Mouse (Mus musculus) CH12.LX (cell line): ENCODE measurements around the gene Gm17364. TPM values are rescaled to one million over a fixed set of nuclear protein-coding genes. Genes with fewer than 3 reads are reported as not detected.

Source experiments
- DNase-seq: peaks from one replicate; pipeline ENCODE4 v3.0.0-alpha.2; 2013; ENCODE audit errors: extremely low read depth
- H3K27ac ChIP-seq: 2 replicates; pipeline ENCODE4 v1.5.1; 2012; ENCODE audit warnings: low read depth, mild to moderate bottlenecking, control low read depth, moderate library complexity; ENCODE audit not compliant: insufficient read depth
- H3K27me3 ChIP-seq: replicated peaks from 2 replicates; pipeline ENCODE3; 2012; ENCODE audit warnings: inconsistent platforms
- H3K36me3 ChIP-seq, 2 experiments: replicated peaks in 1 of 2; 2 replicates each; pipeline versions ENCODE3 to v1.6.1; 2012; ENCODE audit warnings: inconsistent platforms in 1 of 2, low read length in 1 of 2, mild to moderate bottlenecking in 1 of 2, mixed read lengths in 1 of 2, moderate library complexity in 1 of 2; ENCODE audit not compliant: control insufficient read depth in 1 of 2, insufficient read depth in 1 of 2
- H3K4me1 ChIP-seq, 2 experiments: 2 replicates each; pipeline ENCODE4 v1.6.1; 2012; ENCODE audit warnings: inconsistent platforms in 1 of 2, moderate library complexity in 1 of 2; ENCODE audit not compliant: insufficient read depth in 2 of 2, control insufficient read depth in 1 of 2
- H3K4me2 ChIP-seq: 2 replicates; pipeline ENCODE4 v1.6.1; 2012; ENCODE audit warnings: low read depth, mild to moderate bottlenecking, control low read depth; ENCODE audit not compliant: poor library complexity, insufficient read depth, severe bottlenecking
- H3K4me3 ChIP-seq, 3 experiments: fragments of 150-350 bp in 1 of 3; sonication (generic) in 1 of 3; replicated peaks in 1 of 3; 2 replicates each; pipeline versions ENCODE3 to v1.5.1; 2011 to 2012; ENCODE audit warnings: low read depth in 2 of 3, low read length in 2 of 3, mild to moderate bottlenecking in 2 of 3, moderate library complexity in 2 of 3, control low read depth in 1 of 3, improper control_type of control experiment in 1 of 3, inconsistent platforms in 1 of 3, mixed read lengths in 1 of 3; ENCODE audit not compliant: poor library complexity in 1 of 3
- H3K79me2 ChIP-seq: replicated peaks from 2 replicates; pipeline ENCODE4 v1.6.1; 2012; ENCODE audit warnings: mild to moderate bottlenecking, moderate library complexity; ENCODE audit not compliant: control insufficient read depth, poor library complexity, insufficient read depth, severe bottlenecking; ENCODE audit errors: extremely low read depth
- H3K9ac ChIP-seq: 2 replicates; pipeline ENCODE4 v1.6.1; 2012; ENCODE audit warnings: low read depth, mild to moderate bottlenecking, control low read depth, moderate library complexity; ENCODE audit not compliant: insufficient read depth
- H3K9me3 ChIP-seq: replicated peaks from 2 replicates; pipeline ENCODE3; 2012; ENCODE audit warnings: low read length, inconsistent platforms, mixed read lengths
- BHLHE40 ChIP-seq: IDR thresholded peaks from 2 replicates; pipeline ENCODE4 v1.6.1; 2011; ENCODE audit warnings: mild to moderate bottlenecking, low read depth, low read length, improper control_type of control experiment
- CTCF ChIP-seq, 2 experiments: IDR thresholded peaks in 1 of 2; conservative IDR thresholded peaks in 1 of 2; 2 replicates each; pipeline ENCODE4 v1.5.1; 2011 to 2012; ENCODE audit warnings: low read depth in 2 of 2, low read length in 2 of 2, improper control_type of control experiment in 1 of 2, inconsistent platforms in 1 of 2, mild to moderate bottlenecking in 1 of 2, moderate library complexity in 1 of 2
- ELF1 ChIP-seq: IDR thresholded peaks from 2 replicates; pipeline ENCODE4 v1.6.1; 2014; ENCODE audit warnings: low read depth, mild to moderate bottlenecking, inconsistent platforms, low read length, improper control_type of control experiment
- EP300 ChIP-seq: IDR thresholded peaks from 2 replicates; pipeline ENCODE4 v1.6.1; 2011; ENCODE audit warnings: low read length, improper control_type of control experiment
- ETS1 ChIP-seq: conservative IDR thresholded peaks from 2 replicates; pipeline ENCODE4 v1.6.1; 2012; ENCODE audit warnings: low read depth, mild to moderate bottlenecking, inconsistent platforms, low read length, improper control_type of control experiment, moderate library complexity
- HCFC1 ChIP-seq: IDR thresholded peaks from 2 replicates; pipeline ENCODE4 v1.6.1; 2012; ENCODE audit warnings: low read depth, mild to moderate bottlenecking, inconsistent platforms, low read length, improper control_type of control experiment
- IRF4 ChIP-seq: IDR thresholded peaks from 2 replicates; pipeline ENCODE4 v1.6.1; 2014; ENCODE audit warnings: low read depth, mild to moderate bottlenecking, inconsistent platforms, low read length, improper control_type of control experiment
- KAT2A ChIP-seq: IDR thresholded peaks from 2 replicates; pipeline ENCODE4 v1.6.1; 2012; ENCODE audit warnings: low read length, improper control_type of control experiment, inconsistent platforms; ENCODE audit not compliant: insufficient replicate concordance
- NRF1 ChIP-seq: IDR thresholded peaks from 2 replicates; pipeline ENCODE4 v1.6.1; 2014; ENCODE audit warnings: low read depth, mild to moderate bottlenecking, inconsistent platforms, low read length, improper control_type of control experiment, moderate library complexity
- POLR2AphosphoS2 ChIP-seq: IDR thresholded peaks from 2 replicates; pipeline ENCODE4 v1.6.1; 2011; ENCODE audit warnings: low read depth, low read length, improper control_type of control experiment
- RCOR1 ChIP-seq: conservative IDR thresholded peaks from 2 replicates; pipeline ENCODE4 v1.6.1; 2012; ENCODE audit warnings: low read depth, mild to moderate bottlenecking, inconsistent platforms, low read length, improper control_type of control experiment
- SMC3 ChIP-seq: IDR thresholded peaks from 2 replicates; pipeline ENCODE4 v1.6.1; 2011; ENCODE audit warnings: low read depth, low read length, improper control_type of control experiment
- TBP ChIP-seq: conservative IDR thresholded peaks from 2 replicates; pipeline ENCODE4 v1.6.1; 2011; ENCODE audit warnings: low read depth, low read length, improper control_type of control experiment
- TCF12 ChIP-seq: IDR thresholded peaks from 2 replicates; pipeline ENCODE4 v1.6.1; 2014; ENCODE audit warnings: low read depth, mild to moderate bottlenecking, inconsistent platforms, low read length, improper control_type of control experiment
- UBTF ChIP-seq: IDR thresholded peaks from 2 replicates; pipeline ENCODE4 v1.6.1; 2012; ENCODE audit warnings: low read depth, mild to moderate bottlenecking, inconsistent platforms, low read length, improper control_type of control experiment, moderate library complexity
- USF1 ChIP-seq: IDR thresholded peaks from 2 replicates; pipeline ENCODE4 v1.6.1; 2014; ENCODE audit warnings: low read depth, mild to moderate bottlenecking, inconsistent platforms, low read length, improper control_type of control experiment
- dilution Hi-C: fragments of 300-500 bp; cut with MboI; formaldehyde crosslinking; loops from 2 replicates; pipeline ENCODE4 v1.14.3; 2020; ENCODE audit warnings: low sequenced_read_pairs; ENCODE audit not compliant: extremely low pct_unique_long_range_greater_than_20kb, extremely low pct_ligation_motif_present
- in situ Hi-C: fragments of 300-500 bp; cut with MboI; formaldehyde crosslinking; loops from 3 replicates; pipeline ENCODE4 v1.14.3; 2019; ENCODE audit warnings: low sequenced_read_pairs, low pct_ligation_motif_present, low pct_unique_long_range_greater_than_20kb, mixed read lengths
- polyA plus RNA-seq: library from polyadenylated mRNA; unstranded; fragments of >175 nt; gene quantifications from 2 replicates; pipeline ENCODE4 v1.2.1, GENCODE M21; 2012; ENCODE audit warnings: low read depth; ENCODE audit not compliant: insufficient read length
- total RNA-seq, 2 experiments: library from RNA; depleted of rRNA; stranded (reverse); fragments of 300-350 nt in 1 of 2; fragments of >200 nt in 1 of 2; gene quantifications; 2 replicates each; pipeline ENCODE4 v1.2.3; 2012 to 2014

The Gm17364 gene
- total and polyA plus RNA-seq, 3 experiments, result 17.3 TPM; not detected in 2

DNA sequence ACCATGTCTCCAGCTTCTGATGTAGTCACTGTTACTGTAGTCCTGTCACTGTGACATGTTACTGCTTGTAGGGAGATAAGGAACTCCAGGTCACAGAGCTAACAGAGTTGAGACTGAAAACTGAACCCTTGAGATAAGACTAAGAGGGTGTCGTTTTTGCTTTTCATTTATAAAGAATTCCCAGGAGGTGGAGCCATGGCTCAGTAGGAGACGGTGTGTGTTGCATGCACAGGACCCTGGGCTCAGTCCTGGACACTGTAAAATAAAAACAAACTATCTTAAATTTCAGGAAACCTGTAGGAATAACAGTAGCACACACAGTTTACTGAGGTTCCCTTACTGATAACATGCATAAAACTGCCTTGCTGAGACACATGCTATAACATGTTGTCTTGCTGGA, 24.8 kb upstream of the Gm17364 start:
- H3K79me2 ChIP-seq, result no peaks in the 10 kb centered on the region
- H3K27me3 ChIP-seq, result no peaks in the 10 kb centered on the region
- peaks cover 2 to 7% of the 10 kb centered on the region in 2 experiments; a peak in 3 of 4 replicates for H3K4me1 ChIP-seq
- dilution Hi-C loops, result no loop called here
- H3K4me3 ChIP-seq, result no peak overlapping the region
- H3K27ac ChIP-seq, result no peak overlapping the region
- no peaks in the 10 kb centered on the region for H3K36me3 ChIP-seq
- H3K4me2 ChIP-seq, result no peak overlapping the region
- in situ Hi-C loops, result no loop called here
- H3K9ac ChIP-seq, result no peak overlapping the region
- TF ChIP-seq KAT2A, result no peak
- TF ChIP-seq TCF12, result no peak
- no peak for TF ChIP-seq CTCF (conservative IDR thresholded peaks at IDR 0.05 in 1 of 2, IDR thresholded peaks at IDR 0.05 in 1 of 2; ENCODE audit: low read depth in 2 of 2, low read length in 2 of 2)
- no peak for TF ChIP-seq NRF1
- no peak for TF ChIP-seq SMC3
- TF ChIP-seq POLR2AphosphoS2, result no peak
- TF ChIP-seq RCOR1, result no peak
- TF ChIP-seq USF1, result no peak
- no peak for TF ChIP-seq UBTF
- no peaks in the 10 kb centered on the region for H3K9me3 ChIP-seq
- no peak for DNase-seq

DNA sequence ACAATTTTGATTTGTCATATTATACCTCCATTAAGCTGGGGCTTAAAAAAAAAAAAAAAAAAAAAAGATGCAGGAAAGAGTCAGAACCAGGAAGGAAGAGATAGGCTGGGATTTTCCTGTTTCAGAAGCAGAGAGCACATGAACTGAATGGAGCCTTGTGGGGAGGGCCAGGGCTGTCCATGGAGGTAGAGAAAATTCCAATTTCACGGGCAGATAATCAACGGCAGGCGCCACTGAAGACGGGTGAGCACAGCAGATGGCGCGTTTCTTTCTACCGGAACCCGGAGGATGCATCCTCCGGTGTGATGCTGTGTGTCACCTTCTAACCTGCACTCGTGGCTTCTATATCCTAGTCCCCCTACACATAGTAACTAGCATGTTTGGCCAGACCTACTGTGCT, 22.6 kb upstream of the Gm17364 start:
- no peaks in the 10 kb centered on the region for H3K27me3 ChIP-seq
- no peak overlapping the region for H3K4me2 ChIP-seq
- in situ Hi-C loops (no loop called here), dilution Hi-C loops (no loop called here)
- no peaks in the 10 kb centered on the region for H3K36me3 ChIP-seq
- peaks cover under 1% of the 10 kb centered on the region for H3K9me3 ChIP-seq
- H3K9ac ChIP-seq, result no peak overlapping the region
- no peak overlapping the region for H3K4me3 ChIP-seq
- no peaks in the 10 kb centered on the region for H3K79me2 ChIP-seq
- H3K4me1 ChIP-seq, result peaks cover 2 to 7% of the 10 kb centered on the region in 2 experiments; a peak in 3 of 4 replicates
- no peak for DNase-seq
- H3K27ac ChIP-seq, result no peak overlapping the region
- no peak for TF ChIP-seq POLR2AphosphoS2
- TF ChIP-seq HCFC1, result no peak
- no peak for TF ChIP-seq EP300
- TF ChIP-seq BHLHE40, result no peak
- no peak for TF ChIP-seq TBP
- TF ChIP-seq IRF4, result no peak
- TF ChIP-seq ETS1, result no peak
- TF ChIP-seq ELF1, result no peak
